Mouse (Mus musculus) layer of hippocampus, postnatal 10 days (tissue): Measurements from ENCODE around the gene Epb41l4b. TPM values are rescaled to one million over a fixed set of nuclear protein-coding genes. Genes with fewer than 3 reads are reported as not detected.

Experiments used
- DNase-seq, 2 experiments: peaks; one replicate each; pipeline ENCODE4 v3.0.0; 2021; ENCODE audit warnings: low spot score in 2 of 2
- total RNA-seq, 2 experiments: library from RNA; stranded (reverse); gene quantifications; 2 replicates each; pipeline ENCODE4 v1.2.3; 2021

Epb41l4b gene
- total RNA-seq, 2 experiments from 2014 or later: 9.3 to 12.7 TPM

GRCm38 (mm10) chr4:57016366-57017171 lies 126.7 kb downstream of the Epb41l4b start:
- no peak for DNase-seq

GRCm38 (mm10) chr4:57015032-57015431 lies 128.2 kb downstream of the Epb41l4b start:
- DNase-seq: no peak

- DNase-seq: no peak
Observed at GRCm38 (mm10) chr4:57011454-57012046, 131.7 kb downstream of the Epb41l4b start.

- DNase-seq: no peak
Observed at GRCm38 (mm10) chr4:57010919-57011318, 132.3 kb downstream of the Epb41l4b start.

- no peak for DNase-seq
Observed at GRCm38 (mm10) chr4:57010425-57010824, 132.8 kb downstream of the Epb41l4b start.

- DNase-seq: no peak
Observed at GRCm38 (mm10) chr4:57007717-57008116, 135.5 kb downstream of the Epb41l4b start.

- DNase-seq: peak; percentile 59 to 72
Observed at GRCm38 (mm10) chr4:57005011-57005410, 138.2 kb downstream of the Epb41l4b start.

- no peak for DNase-seq
Observed at GRCm38 (mm10) chr4:57003886-57004285, 139.4 kb downstream of the Epb41l4b start.

GRCm38 (mm10) chr4:57002751-57003150 lies 140.5 kb downstream of the Epb41l4b start:
- no peak for DNase-seq

- DNase-seq: no peak
Observed at GRCm38 (mm10) chr4:57001437-57001836, 141.8 kb downstream of the Epb41l4b start.

- no peak for DNase-seq
Observed at GRCm38 (mm10) chr4:56993331-56993730, 149.9 kb downstream of the Epb41l4b start.

- no peak for DNase-seq
Observed at GRCm38 (mm10) chr4:56991951-56992350, 151.3 kb downstream of the Epb41l4b start.

- DNase-seq: peak; percentile 67 to 80
Observed at GRCm38 (mm10) chr4:56990215-56990584, 153.0 kb downstream of the Epb41l4b start, which contains the start of gene Frrs1l. Gene Frrs1l (minus strand): TSS chr4:56990391.

GRCm38 (mm10) chr4:56989431-56990214 lies 153.6 kb downstream of the Epb41l4b start:
- DNase-seq: peak in 1 of 2 experiments; percentile 58

- no peak for DNase-seq
Observed at GRCm38 (mm10) chr4:56965586-56966179, 177.6 kb downstream of the Epb41l4b start.

GRCm38 (mm10) chr4:56963687-56964086 lies 179.6 kb downstream of the Epb41l4b start:
- DNase-seq: no peak

GRCm38 (mm10) chr4:56961320-56961925 lies 181.8 kb downstream of the Epb41l4b start:
- DNase-seq: no peak

- no peak for DNase-seq
Observed at GRCm38 (mm10) chr4:56957518-56957917, 185.7 kb downstream of the Epb41l4b start.

- no peak for DNase-seq
Observed at GRCm38 (mm10) chr4:56953235-56953634, 190.0 kb downstream of the Epb41l4b start.

- no peak for DNase-seq
Observed at GRCm38 (mm10) chr4:56951701-56952100, 191.5 kb downstream of the Epb41l4b start.

- DNase-seq: no peak
Observed at GRCm38 (mm10) chr4:56949494-56949893, 193.7 kb downstream of the Epb41l4b start.
